Mouse (Mus musculus) layer of hippocampus, postnatal 36 days (tissue): ENCODE data around the gene Oser1. TPM values are rescaled to one million over a fixed set of nuclear protein-coding genes. Genes with fewer than 3 reads are reported as not detected.

Experiments used
- DNase-seq, 2 experiments: peaks; one replicate each; pipeline ENCODE4 v3.0.0; 2022
- total RNA-seq, 2 experiments: library from RNA; stranded (reverse); gene quantifications; 2 replicates each; pipeline ENCODE4 v1.2.3; 2021

Gene Oser1
- total RNA-seq, 2 experiments from 2014 or later, result 19.0 to 19.5 TPM

- DNase-seq, result no peak
Observed at GRCm38 (mm10) chr2:163356113-163356840, 68.2 kb downstream of the Oser1 start.

Other genes with a start within 250 kb of the Oser1 start
- gene Tox2, start 221.6 kb downstream of the Oser1 start, total RNA-seq, result 10 to 100 TPM; 18.6 to 20.9 TPM
- gene Jph2, start 26.7 kb downstream of the Oser1 start, total RNA-seq, result under 1 TPM; 0.45 to 0.63 TPM
- 10 to 100 TPM; 62.0 to 72.9 TPM for gene Gdap1l1, start 13.8 kb upstream of the Oser1 start, total RNA-seq
- gene Fitm2, start 47.9 kb upstream of the Oser1 start, total RNA-seq, result 10 to 100 TPM; 19.2 to 20.9 TPM
- not detected for gene R3hdml, start 67.6 kb upstream of the Oser1 start, total RNA-seq
- not detected for gene Hnf4a, start 82.1 kb upstream of the Oser1 start, total RNA-seq
- gene Ttpal, start 177.6 kb upstream of the Oser1 start, total RNA-seq, result 10 to 100 TPM; 53.0 to 54.7 TPM
- 100 to 1,000 TPM; 177 to 202 TPM for gene Serinc3, start 220.4 kb upstream of the Oser1 start, total RNA-seq
- gene Pkig, start 233.7 kb upstream of the Oser1 start, total RNA-seq, result 10 to 100 TPM; 86.8 to 92.5 TPM